Mouse (Mus musculus): ENCODE measurements around the gene Dnajb6.

- TF ChIP-seq POLR2A (IDR thresholded peaks at IDR 0.05; ENCODE audit: control insufficient read depth, extremely low read depth, insufficient read depth, low read length, poor library complexity), result no peak
- no peak for TF ChIP-seq CTCF (IDR thresholded peaks at IDR 0.05; ENCODE audit: borderline replicate concordance, control insufficient read depth, extremely low read depth, insufficient read depth, low read length, poor library complexity)
Measured at GRCm38 (mm10) chr5:29770935-29771334, 35.4 kb downstream of the Dnajb6 start.

Data from thymus, adult 2 months (tissue).